Mouse (Mus musculus) heart, adult 2 months (tissue): Measurements from ENCODE around the gene Nipa1. TPM values are rescaled to one million over a fixed set of nuclear protein-coding genes. Genes with fewer than 3 reads are reported as not detected.

ENCODE experiments used
- DNase-seq, 2 experiments: peaks; one replicate each; pipeline ENCODE4 v3.0.0; 2021
- H3K27ac ChIP-seq: fragments of 200-600 bp; 2 replicates; pipeline ENCODE4 v1.8.1; 2022
- H3K27me3 ChIP-seq: fragments of 200-500 bp; 2 replicates; pipeline ENCODE4 v1.6.1; 2012; ENCODE audit warnings: mild to moderate bottlenecking, low read length, inconsistent platforms, mixed read lengths; ENCODE audit not compliant: control insufficient read depth, insufficient read depth
- H3K36me3 ChIP-seq: fragments of 200-500 bp; 2 replicates; pipeline ENCODE4 v1.6.1; 2012; ENCODE audit warnings: low read length, inconsistent platforms; ENCODE audit not compliant: control insufficient read depth, insufficient read depth
- H3K4me1 ChIP-seq: fragments of 200-500 bp; 2 replicates; pipeline ENCODE4 v1.6.1; 2011; ENCODE audit warnings: low read length; ENCODE audit not compliant: control insufficient read depth, insufficient read depth
- H3K4me3 ChIP-seq: fragments of 200-600 bp; 2 replicates; pipeline ENCODE4 v1.8.1; 2022
- H3K79me2 ChIP-seq: fragments of 200-500 bp; replicated peaks from 2 replicates; pipeline ENCODE4 v1.6.1; 2012; ENCODE audit warnings: mild to moderate bottlenecking, inconsistent platforms, low read length, moderate library complexity, mixed read lengths; ENCODE audit not compliant: control insufficient read depth, insufficient read depth
- H3K9ac ChIP-seq: fragments of 200-500 bp; 2 replicates; pipeline ENCODE4 v1.6.1; 2012; ENCODE audit warnings: low read depth, mild to moderate bottlenecking, control low read depth, inconsistent platforms, low read length, mixed read lengths
- CTCF ChIP-seq: fragments of 200-600 bp; IDR thresholded peaks from 2 replicates; pipeline ENCODE4 v1.8.1; 2022; ENCODE audit warnings: antibody characterized with exemption, mild to moderate bottlenecking, moderate library complexity
- EP300 ChIP-seq: fragments of 200-500 bp; IDR thresholded peaks from 2 replicates; pipeline ENCODE4 v1.6.1; 2011; ENCODE audit warnings: low read depth, low read length, control low read depth; ENCODE audit not compliant: insufficient read depth
- POLR2A ChIP-seq: fragments of 200-500 bp; IDR thresholded peaks from 2 replicates; pipeline ENCODE4 v1.6.1; 2011; ENCODE audit warnings: mild to moderate bottlenecking, low read depth, low read length, control low read depth; ENCODE audit not compliant: insufficient read depth
- WGBS: fragments of 180-500 bp; shearing (Covaris S2); methylation state at CpG from one replicate; pipeline ENCODE4 v1.1.7; 2018; 5-methylcytosine and 5-hydroxymethylcytosine counted together
- intact Hi-C: fragments of 180-260 bp; cut with DNase I; formaldehyde crosslinking; loops from one replicate; pipeline ENCODE4 v1.15.1; 2025
- polyA plus RNA-seq: library from polyadenylated mRNA; depleted of rRNA; stranded (reverse); fragments of >200 nt; gene quantifications from 2 replicates; pipeline ENCODE4 v1.2.3, GENCODE M21; 2012
- total RNA-seq, 2 experiments: library from RNA; stranded (reverse); gene quantifications; 2 replicates each; pipeline ENCODE4 v1.2.3; 2021

The Nipa1 gene
- total and polyA plus RNA-seq, 3 experiments = 3.7 to 6.3 (median 5.5) TPM

DNA sequence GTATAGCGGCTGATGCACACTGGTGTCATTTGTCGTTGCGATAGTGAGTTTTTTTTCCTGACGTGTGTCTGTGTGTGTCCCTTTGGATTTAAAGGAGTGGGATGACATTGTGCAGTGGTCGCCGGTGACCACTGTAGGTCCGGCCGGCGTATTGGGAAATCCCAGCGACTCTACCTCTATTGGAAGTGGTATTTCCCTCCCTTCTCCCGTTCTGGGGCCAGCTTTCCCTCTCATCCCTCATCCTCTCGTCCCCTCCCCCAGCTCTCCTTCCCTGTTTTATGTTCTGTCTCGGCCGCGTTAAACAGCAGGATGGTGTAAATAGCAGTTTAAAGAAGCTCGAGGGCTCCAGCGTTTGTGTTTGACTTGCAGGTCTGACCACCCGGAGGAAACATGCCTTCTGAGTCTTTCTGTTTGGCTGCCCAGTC lies 30.7 kb upstream of the Nipa1 start:
- H3K9ac ChIP-seq = peak overlapping the region; percentile 72
- WGBS = under 1% methylated on average over 18 of the region's 18 CpGs
- peak overlapping the region; percentile 95 for H3K27ac ChIP-seq
- TF ChIP-seq CTCF (no peak), EP300 (no peak), POLR2A (no peak)
- intact Hi-C loops = loop anchor here (5.0 kb wide), 2 partner anchors 77 to 208 kb away; partner anchors contain the start of gene Cyfip1
- peaks cover 10% of the 10 kb centered on the region for H3K36me3 ChIP-seq
- H3K27me3 ChIP-seq = no peaks in the 10 kb centered on the region
- DNase-seq = peak in 1 of 2 experiments; percentile 44
- peak overlapping the region; percentile 77 for H3K4me3 ChIP-seq
- H3K4me1 ChIP-seq = peaks cover 1% of the 10 kb centered on the region
- peaks cover 2% of the 10 kb centered on the region; the same call in 1 of the 2 replicates for H3K79me2 ChIP-seq

DNA sequence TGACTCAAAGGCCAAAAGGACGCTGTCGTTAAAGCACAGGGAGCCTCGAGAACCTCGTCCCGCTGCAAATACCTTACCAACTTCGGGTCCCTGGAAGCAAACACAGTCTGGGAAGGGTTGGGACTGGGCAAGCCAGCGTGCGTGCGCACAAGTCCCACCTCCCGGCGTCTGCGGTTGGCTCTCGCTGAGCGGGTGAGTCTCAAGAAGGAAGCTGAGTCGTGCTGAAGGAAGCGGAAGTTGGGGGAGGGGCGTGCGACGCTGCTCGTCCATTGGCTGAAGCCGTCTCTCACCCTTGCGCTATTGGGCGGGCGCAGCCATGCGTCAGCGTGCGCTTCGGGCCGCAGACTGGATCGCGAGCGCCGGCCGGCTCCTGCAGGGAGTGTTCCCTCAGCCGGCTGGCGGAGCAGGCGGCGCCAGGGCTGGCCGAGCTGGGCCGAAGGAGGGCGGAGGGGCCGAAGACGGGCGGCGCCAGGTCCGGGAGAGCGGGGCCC lies 30.1 kb upstream of the Nipa1 start, which contains the start of gene Herc2:
Gene Herc2 (plus strand): TSS at position 366 of the 491 bp plus-strand sequence.
- Histone ChIP-seq H3K4me1 (peaks cover 1% of the 10 kb centered on the region), H3K27me3 (no peaks in the 10 kb centered on the region), H3K36me3 (peaks cover 10% of the 10 kb centered on the region), H3K9ac (peak within 1 kb of the TSS; percentile 72), H3K4me3 (peak within 1 kb of the TSS; percentile 77), H3K27ac (peak within 1 kb of the TSS; percentile 95), H3K79me2 (peaks cover 1% of the 10 kb centered on the region; the same call in 1 of the 2 replicates)
- WGBS = under 1% methylated on average over 47 of the region's 47 CpGs
- intact Hi-C loops = loop anchor here (5.0 kb wide), 3 partner anchors 77 to 258 kb away; partner anchors contain the start of genes Cyfip1 and Tubgcp5
- peak; percentile 98 to 100 for DNase-seq
- TF ChIP-seq CTCF = peak; percentile 22; the same call in 1 of the 2 replicates
- no peak for TF ChIP-seq EP300
- peak; percentile 87 for TF ChIP-seq POLR2A

DNA sequence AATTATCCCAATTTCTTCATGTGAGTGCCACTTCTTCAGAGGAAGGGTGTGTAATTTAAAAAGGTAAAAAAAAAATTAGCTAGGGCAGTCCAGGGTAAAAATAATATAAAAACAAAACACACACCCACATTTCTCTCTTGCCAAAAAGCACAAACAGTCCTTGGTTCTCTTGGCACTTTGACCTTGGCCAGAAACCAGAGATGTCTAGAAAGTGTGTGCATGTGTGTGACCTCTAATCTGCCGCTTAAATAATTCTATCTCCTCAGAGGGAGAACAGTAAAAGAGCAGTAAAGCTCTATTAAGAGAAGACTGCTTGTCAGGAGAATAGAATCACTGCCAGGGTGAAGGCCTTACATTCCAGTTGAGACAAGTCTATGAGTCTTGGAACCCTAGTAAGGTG lies 27.4 kb upstream of the Nipa1 start:
- Histone ChIP-seq H3K27ac (no peak overlapping the region), H3K9ac (no peak overlapping the region), H3K79me2 (no peaks in the 10 kb centered on the region), H3K4me3 (no peak overlapping the region), H3K27me3 (no peaks in the 10 kb centered on the region), H3K4me1 (peaks cover 1% of the 10 kb centered on the region), H3K36me3 (peaks cover 8% of the 10 kb centered on the region; the same call in 1 of the 2 replicates)
- WGBS = 58% methylated on average over 1 of the region's 1 CpGs
- no peak for DNase-seq
- intact Hi-C loops = loop anchor here (5.0 kb wide), 1 partner anchor 255 kb away; the partner anchor contains the start of gene Tubgcp5
- no peak for TF ChIP-seq EP300
- no peak for TF ChIP-seq POLR2A
- no peak for TF ChIP-seq CTCF

DNA sequence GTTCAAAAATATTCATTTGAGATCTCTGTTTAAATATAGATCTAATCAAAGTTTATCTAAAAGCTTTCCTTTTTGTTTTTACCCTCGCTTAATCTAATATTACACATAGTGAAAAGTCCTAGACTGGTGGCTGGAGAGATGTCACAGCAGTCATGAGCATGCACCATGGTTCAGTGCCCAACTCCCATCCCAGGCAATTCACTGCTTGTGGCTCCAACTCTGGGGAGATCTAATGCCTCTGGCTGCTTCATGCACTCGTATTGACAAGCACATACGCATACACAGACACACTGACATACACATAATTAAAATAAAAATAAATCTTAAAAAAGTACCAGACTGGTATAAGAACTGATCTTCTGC lies 24.5 kb upstream of the Nipa1 start:
- 72% methylated on average over 3 of the region's 3 CpGs for WGBS
- peaks cover 2% of the 10 kb centered on the region; the same call in 1 of the 2 replicates for H3K36me3 ChIP-seq
- no peaks in the 10 kb centered on the region for H3K27me3 ChIP-seq
- intact Hi-C loops = no loop called here
- H3K79me2 ChIP-seq = no peaks in the 10 kb centered on the region
- DNase-seq = no peak
- H3K4me3 ChIP-seq = no peak overlapping the region
- TF ChIP-seq EP300 = no peak
- TF ChIP-seq CTCF = no peak
- no peak for TF ChIP-seq POLR2A
- H3K9ac ChIP-seq = no peak overlapping the region
- no peaks in the 10 kb centered on the region; the same call in 1 of the 2 replicates for H3K4me1 ChIP-seq
- H3K27ac ChIP-seq = no peak overlapping the region

DNA sequence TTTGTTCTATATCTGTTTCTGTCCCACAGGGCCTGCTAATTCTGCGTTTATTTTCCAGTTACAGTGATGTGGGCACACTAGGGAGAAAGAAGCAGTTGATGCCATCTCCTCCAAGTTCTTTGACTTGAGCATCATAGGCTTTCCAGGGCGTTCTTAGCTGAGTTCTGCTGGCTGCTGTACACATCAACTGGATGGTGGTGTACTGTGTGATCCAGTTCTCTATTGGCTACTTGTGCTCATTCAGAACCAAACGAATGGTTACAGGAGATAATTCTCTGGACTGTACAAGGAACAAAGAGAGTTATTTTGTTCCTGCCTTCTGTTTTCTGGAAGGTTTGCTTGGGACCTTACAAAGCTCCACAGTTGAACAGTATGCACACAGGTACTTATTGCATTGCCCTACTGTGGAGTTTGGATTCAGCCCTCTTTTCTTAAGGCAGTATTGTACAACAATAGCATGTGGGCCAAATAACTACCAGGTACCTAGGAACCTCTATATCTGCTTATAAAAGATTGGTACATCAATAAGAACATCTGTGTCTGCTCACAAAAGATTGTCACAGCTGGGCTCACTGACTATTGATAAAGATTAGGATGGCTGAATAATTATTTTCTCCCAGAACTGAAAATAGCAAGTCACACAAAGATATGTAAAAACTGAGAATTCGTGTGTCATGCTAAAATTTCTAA lies 24.0 kb upstream of the Nipa1 start:
- H3K79me2 ChIP-seq = no peaks in the 10 kb centered on the region
- WGBS = 52% methylated on average over 4 of the region's 4 CpGs
- no peak overlapping the region for H3K9ac ChIP-seq
- H3K27ac ChIP-seq = no peak overlapping the region
- no peaks in the 10 kb centered on the region for H3K4me1 ChIP-seq
- TF ChIP-seq EP300 (no peak), POLR2A (no peak), CTCF (no peak)
- DNase-seq = no peak
- intact Hi-C loops = loop anchor here (2.0 kb wide), 1 partner anchor 57 kb away; no protein-coding TSS in a partner anchor
- no peak overlapping the region for H3K4me3 ChIP-seq
- no peaks in the 10 kb centered on the region for H3K27me3 ChIP-seq
- H3K36me3 ChIP-seq = no peaks in the 10 kb centered on the region

DNA sequence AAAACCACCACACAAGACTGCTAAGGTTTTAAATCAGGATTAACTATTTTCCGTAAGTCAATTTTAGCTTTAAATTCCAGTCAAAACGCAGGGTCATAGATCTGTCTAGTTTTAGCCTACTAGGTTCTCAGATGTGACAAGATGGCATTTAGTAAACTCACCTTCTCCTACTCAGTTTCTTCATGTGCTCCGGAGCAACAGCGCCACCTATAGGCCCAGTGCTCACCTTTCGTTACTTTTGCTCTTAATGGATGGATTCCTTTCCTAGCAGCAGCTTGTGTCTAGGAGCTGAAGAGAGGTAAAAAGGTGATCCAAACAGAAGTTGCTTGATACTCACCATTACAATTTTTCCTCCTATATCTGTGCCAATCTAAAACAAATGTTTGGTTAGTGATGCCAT lies 22.6 kb upstream of the Nipa1 start:
- H3K79me2 ChIP-seq = no peaks in the 10 kb centered on the region
- no peaks in the 10 kb centered on the region for H3K27me3 ChIP-seq
- no peak overlapping the region for H3K4me3 ChIP-seq
- peak; percentile 58 to 71 for DNase-seq
- H3K27ac ChIP-seq = no peak overlapping the region
- no peak overlapping the region for H3K9ac ChIP-seq
- WGBS = 18% methylated on average over 5 of the region's 5 CpGs
- intact Hi-C loops = loop anchor here (2.0 kb wide), 1 partner anchor 56 kb away; no protein-coding TSS in a partner anchor
- H3K4me1 ChIP-seq = no peaks in the 10 kb centered on the region
- TF ChIP-seq EP300 (peak; percentile 49; the same call in 1 of the 2 replicates), POLR2A (no peak), CTCF (peak; percentile 87)
- no peaks in the 10 kb centered on the region for H3K36me3 ChIP-seq
